Mouse (Mus musculus): ENCODE data around the gene Trpm2. TPM values are rescaled to one million over a fixed set of nuclear protein-coding genes. Genes with fewer than 3 reads are reported as not detected.

Trpm2 gene
- polyA plus RNA-seq, 1 experiment = 30.8 TPM

DNA sequence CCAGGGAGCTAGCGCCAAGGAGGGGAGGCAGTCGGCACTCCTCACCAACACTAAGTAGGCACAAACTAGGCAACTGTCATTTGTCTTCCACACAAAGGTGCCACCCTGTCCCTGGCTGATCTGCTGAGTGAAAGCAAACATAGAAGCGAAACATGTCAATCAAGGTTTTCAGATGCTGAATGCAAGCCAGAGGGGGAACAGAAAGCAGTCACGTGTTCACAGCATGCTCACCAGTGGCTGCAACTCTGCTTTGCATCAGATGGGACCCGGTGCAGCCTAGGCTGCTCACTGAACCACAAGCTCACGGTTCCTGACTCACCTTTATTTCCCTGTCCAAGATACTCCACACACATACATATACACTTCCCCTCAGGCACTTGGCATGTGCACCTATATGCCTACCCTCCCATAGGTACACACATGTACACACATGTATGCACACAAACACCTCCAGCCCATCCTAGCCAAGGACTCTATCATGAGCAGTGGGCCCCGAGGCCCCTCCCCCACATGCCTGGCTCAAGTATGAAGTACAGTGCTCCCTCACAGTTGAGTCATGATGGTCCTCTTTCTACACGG, 79.3 kb downstream of the Trpm2 start:
- H3K4me3 ChIP-seq (ENCODE audit: insufficient read depth, low read length) = no peak overlapping the region
- H3K4me1 ChIP-seq (ENCODE audit: control insufficient read depth, insufficient read depth, low read length) = no peaks in the 10 kb centered on the region
- TF ChIP-seq CTCF (IDR thresholded peaks at IDR 0.05; ENCODE audit: extremely low read depth, insufficient read depth, low read length) (no peak), POLR2A (IDR thresholded peaks at IDR 0.05; ENCODE audit: extremely low read depth, insufficient read depth, low read length) (no peak)
- H3K27ac ChIP-seq (ENCODE audit: insufficient read depth, low read length) = no peak overlapping the region

GRCm38 (mm10) chr10:77886007-77886747, 84.2 kb downstream of the Trpm2 start:
- Histone ChIP-seq H3K4me1 (ENCODE audit: control insufficient read depth, insufficient read depth, low read length) (no peaks in the 10 kb centered on the region), H3K27ac (ENCODE audit: insufficient read depth, low read length) (no peak overlapping the region), H3K4me3 (ENCODE audit: insufficient read depth, low read length) (no peak overlapping the region)
- TF ChIP-seq POLR2A (IDR thresholded peaks at IDR 0.05; ENCODE audit: extremely low read depth, insufficient read depth, low read length) (no peak), CTCF (IDR thresholded peaks at IDR 0.05; ENCODE audit: extremely low read depth, insufficient read depth, low read length) (peak; percentile 43)

GRCm38 (mm10) chr10:77882553-77882952, 87.8 kb downstream of the Trpm2 start:
- TF ChIP-seq CTCF (IDR thresholded peaks at IDR 0.05; ENCODE audit: extremely low read depth, insufficient read depth, low read length) (no peak), POLR2A (IDR thresholded peaks at IDR 0.05; ENCODE audit: extremely low read depth, insufficient read depth, low read length) (no peak)
- Histone ChIP-seq H3K4me3 (ENCODE audit: insufficient read depth, low read length) (no peak overlapping the region), H3K4me1 (ENCODE audit: control insufficient read depth, insufficient read depth, low read length) (no peaks in the 10 kb centered on the region), H3K27ac (ENCODE audit: insufficient read depth, low read length) (no peak overlapping the region)

DNA sequence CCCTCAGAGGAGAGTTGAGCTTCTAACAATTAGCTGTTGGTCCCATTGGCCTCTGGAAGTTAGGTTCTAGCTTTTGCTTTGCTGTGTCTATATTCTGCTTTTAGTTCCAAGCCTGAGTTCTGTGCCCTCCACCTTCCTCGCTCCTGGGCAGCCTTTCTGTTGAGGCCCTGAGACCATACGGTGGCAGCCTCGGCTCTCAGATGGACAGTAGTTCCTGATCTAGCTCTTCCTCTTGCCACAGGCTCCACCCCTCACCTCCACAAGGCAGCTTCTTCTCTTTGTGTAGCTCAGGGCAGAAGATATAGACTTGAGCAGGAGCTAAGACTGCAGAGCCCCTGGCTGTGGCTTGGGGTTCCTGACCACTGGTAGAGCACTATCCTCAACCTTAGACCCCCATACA, 90.1 kb downstream of the Trpm2 start:
- Histone ChIP-seq H3K4me3 (ENCODE audit: insufficient read depth, low read length) (no peak overlapping the region), H3K27ac (ENCODE audit: insufficient read depth, low read length) (no peak overlapping the region), H3K4me1 (ENCODE audit: control insufficient read depth, insufficient read depth, low read length) (no peaks in the 10 kb centered on the region)
- TF ChIP-seq POLR2A (IDR thresholded peaks at IDR 0.05; ENCODE audit: extremely low read depth, insufficient read depth, low read length) = no peak
- no peak for TF ChIP-seq CTCF (IDR thresholded peaks at IDR 0.05; ENCODE audit: extremely low read depth, insufficient read depth, low read length)

- no peak overlapping the region for H3K27ac ChIP-seq (ENCODE audit: insufficient read depth, low read length)
Measured at GRCm38 (mm10) chr10:77878985-77879384, 91.4 kb downstream of the Trpm2 start.

DNA sequence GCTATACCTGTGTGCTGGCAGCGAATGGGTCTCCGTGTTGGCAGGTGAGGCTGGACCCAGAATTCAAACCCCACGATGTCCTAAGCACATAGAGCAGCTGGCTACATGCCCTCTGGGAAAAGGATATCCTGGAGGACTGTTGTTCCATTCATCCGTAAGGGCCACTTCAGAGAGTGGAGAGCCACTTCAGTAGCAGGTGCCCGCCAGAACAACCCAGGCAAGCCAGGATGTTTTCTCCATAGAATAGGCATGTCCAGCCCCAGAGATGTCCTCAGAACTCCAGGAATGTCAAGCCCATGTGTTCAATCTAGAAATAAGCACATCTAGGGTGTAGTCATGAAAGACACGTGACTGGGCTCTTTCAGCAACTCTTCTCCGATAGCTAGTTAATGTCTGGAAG, 100.7 kb downstream of the Trpm2 start:
- H3K27ac ChIP-seq (ENCODE audit: insufficient read depth, low read length) = no peak overlapping the region
- TF ChIP-seq CTCF (IDR thresholded peaks at IDR 0.05; ENCODE audit: extremely low read depth, insufficient read depth, low read length) (no peak), POLR2A (IDR thresholded peaks at IDR 0.05; ENCODE audit: extremely low read depth, insufficient read depth, low read length) (no peak)

More at GRCm38 (mm10) chr10:77878985-77879384, 91.4 kb downstream of the Trpm2 start:
- H3K4me3 ChIP-seq (ENCODE audit: insufficient read depth, low read length) = no peak overlapping the region
- H3K4me1 ChIP-seq (ENCODE audit: control insufficient read depth, insufficient read depth, low read length) = no peaks in the 10 kb centered on the region
- TF ChIP-seq POLR2A (IDR thresholded peaks at IDR 0.05; ENCODE audit: extremely low read depth, insufficient read depth, low read length) (no peak), CTCF (IDR thresholded peaks at IDR 0.05; ENCODE audit: extremely low read depth, insufficient read depth, low read length) (peak; percentile 60)

GRCm38 (mm10) chr10:77867546-77867945, 102.8 kb downstream of the Trpm2 start:
- no peak overlapping the region for H3K27ac ChIP-seq (ENCODE audit: insufficient read depth, low read length)
- H3K4me3 ChIP-seq (ENCODE audit: insufficient read depth, low read length) = no peak overlapping the region
- TF ChIP-seq POLR2A (IDR thresholded peaks at IDR 0.05; ENCODE audit: extremely low read depth, insufficient read depth, low read length) (no peak), CTCF (IDR thresholded peaks at IDR 0.05; ENCODE audit: extremely low read depth, insufficient read depth, low read length) (no peak)
- H3K4me1 ChIP-seq (ENCODE audit: control insufficient read depth, insufficient read depth, low read length) = no peaks in the 10 kb centered on the region

More for the DNA sequence above, 100.7 kb downstream of the Trpm2 start:
- H3K4me3 ChIP-seq (ENCODE audit: insufficient read depth, low read length) = no peak overlapping the region
- no peaks in the 10 kb centered on the region for H3K4me1 ChIP-seq (ENCODE audit: control insufficient read depth, insufficient read depth, low read length)

DNA sequence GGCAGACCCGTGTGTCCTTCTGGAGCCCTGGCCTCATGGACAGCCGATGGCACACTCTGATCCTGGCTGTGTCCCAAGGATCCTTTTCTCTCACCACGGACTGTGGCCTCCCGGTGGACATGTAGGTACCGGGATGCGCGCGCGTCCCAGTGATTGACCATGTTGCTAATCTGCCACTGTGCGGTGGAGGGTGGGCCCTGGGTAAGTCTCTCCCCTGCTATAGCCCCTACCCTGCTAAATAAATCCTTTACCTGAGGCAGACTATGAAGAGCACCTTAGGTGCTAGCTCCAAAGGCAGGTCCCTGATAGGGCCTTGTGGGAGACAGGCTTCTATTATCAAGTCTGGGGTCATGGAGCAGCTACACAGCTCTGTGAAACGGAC, 105.6 kb downstream of the Trpm2 start:
- no peak for TF ChIP-seq POLR2A (IDR thresholded peaks at IDR 0.05; ENCODE audit: extremely low read depth, insufficient read depth, low read length)
- TF ChIP-seq CTCF (IDR thresholded peaks at IDR 0.05; ENCODE audit: extremely low read depth, insufficient read depth, low read length) = no peak
- no peak overlapping the region for H3K4me3 ChIP-seq (ENCODE audit: insufficient read depth, low read length)
- no peaks in the 10 kb centered on the region for H3K4me1 ChIP-seq (ENCODE audit: control insufficient read depth, insufficient read depth, low read length)
- no peak overlapping the region for H3K27ac ChIP-seq (ENCODE audit: insufficient read depth, low read length)

DNA sequence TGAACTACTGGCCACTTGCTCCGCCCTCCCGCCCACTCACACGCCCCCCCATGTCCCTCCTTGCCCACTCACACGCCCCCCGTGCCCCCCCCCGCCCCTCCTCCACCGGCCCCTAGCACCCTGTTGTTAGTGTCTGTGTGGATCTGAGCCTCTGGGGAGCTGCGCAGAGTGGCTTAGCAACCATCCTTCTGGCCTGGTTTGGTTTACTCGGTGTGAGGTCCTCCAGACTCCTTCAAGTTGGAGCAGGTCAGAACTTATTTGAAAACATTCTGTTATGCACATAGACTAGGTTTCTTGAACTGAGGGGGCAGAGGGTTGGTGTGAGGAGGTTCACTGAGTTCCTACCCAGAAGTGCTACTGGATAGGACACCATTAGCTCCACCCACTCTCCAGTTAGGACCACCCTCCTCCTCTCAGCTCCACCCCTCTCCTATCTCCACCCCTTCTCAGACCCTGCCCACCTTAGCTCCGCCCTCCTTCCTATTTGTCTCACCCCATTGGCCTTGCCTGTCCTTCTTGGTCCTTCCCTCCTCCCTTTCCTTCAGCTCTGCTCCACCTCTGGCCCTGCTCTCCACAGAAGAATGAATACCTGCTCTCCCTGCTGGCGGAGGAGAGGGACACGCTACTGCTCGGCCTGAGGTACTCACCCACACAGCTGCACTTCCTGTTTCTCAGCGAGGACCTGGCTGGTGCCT, 106.1 kb downstream of the Trpm2 start:
- Histone ChIP-seq H3K4me3 (ENCODE audit: insufficient read depth, low read length) (no peak overlapping the region), H3K4me1 (ENCODE audit: control insufficient read depth, insufficient read depth, low read length) (no peaks in the 10 kb centered on the region), H3K27ac (ENCODE audit: insufficient read depth, low read length) (no peak overlapping the region)
- TF ChIP-seq POLR2A (IDR thresholded peaks at IDR 0.05; ENCODE audit: extremely low read depth, insufficient read depth, low read length) (no peak), CTCF (IDR thresholded peaks at IDR 0.05; ENCODE audit: extremely low read depth, insufficient read depth, low read length) (no peak)
